Mouse (Mus musculus): ENCODE results near the gene Cox7a2. TPM values are rescaled to one million over a fixed set of nuclear protein-coding genes. Genes with fewer than 3 reads are reported as not detected.

Cox7a2 gene
- polyA plus RNA-seq, 1 experiment from 2014 or later = 633 TPM

GRCm38 (mm10) chr9:79785794-79786085 lies 26.1 kb upstream of the Cox7a2 start:
- Histone ChIP-seq H3K27me3 (ENCODE audit: control insufficient read depth, insufficient read depth, low read length) (no peaks in the 10 kb centered on the region), H3K9me3 (ENCODE audit: control insufficient read depth, low read length) (no peaks in the 10 kb centered on the region), H3K9ac (ENCODE audit: low read depth, low read length) (no peak overlapping the region), H3K36me3 (ENCODE audit: control insufficient read depth, insufficient read depth, low read length) (no peaks in the 10 kb centered on the region), H3K4me3 (ENCODE audit: low read depth, low read length) (no peak overlapping the region), H3K27ac (ENCODE audit: low read depth, low read length) (no peak overlapping the region), H3K4me1 (replicated peaks; ENCODE audit: control insufficient read depth, insufficient read depth, low read length) (no peaks in the 10 kb centered on the region), H3K4me2 (replicated peaks; ENCODE audit: low read depth, low read length) (no peak overlapping the region)
- no peak for DNase-seq (ENCODE audit: low spot score)
- 91% methylated on average over 2 of the region's 2 CpGs for WGBS
- no peak for ATAC-seq (ENCODE audit: low FRiP score)

DNA sequence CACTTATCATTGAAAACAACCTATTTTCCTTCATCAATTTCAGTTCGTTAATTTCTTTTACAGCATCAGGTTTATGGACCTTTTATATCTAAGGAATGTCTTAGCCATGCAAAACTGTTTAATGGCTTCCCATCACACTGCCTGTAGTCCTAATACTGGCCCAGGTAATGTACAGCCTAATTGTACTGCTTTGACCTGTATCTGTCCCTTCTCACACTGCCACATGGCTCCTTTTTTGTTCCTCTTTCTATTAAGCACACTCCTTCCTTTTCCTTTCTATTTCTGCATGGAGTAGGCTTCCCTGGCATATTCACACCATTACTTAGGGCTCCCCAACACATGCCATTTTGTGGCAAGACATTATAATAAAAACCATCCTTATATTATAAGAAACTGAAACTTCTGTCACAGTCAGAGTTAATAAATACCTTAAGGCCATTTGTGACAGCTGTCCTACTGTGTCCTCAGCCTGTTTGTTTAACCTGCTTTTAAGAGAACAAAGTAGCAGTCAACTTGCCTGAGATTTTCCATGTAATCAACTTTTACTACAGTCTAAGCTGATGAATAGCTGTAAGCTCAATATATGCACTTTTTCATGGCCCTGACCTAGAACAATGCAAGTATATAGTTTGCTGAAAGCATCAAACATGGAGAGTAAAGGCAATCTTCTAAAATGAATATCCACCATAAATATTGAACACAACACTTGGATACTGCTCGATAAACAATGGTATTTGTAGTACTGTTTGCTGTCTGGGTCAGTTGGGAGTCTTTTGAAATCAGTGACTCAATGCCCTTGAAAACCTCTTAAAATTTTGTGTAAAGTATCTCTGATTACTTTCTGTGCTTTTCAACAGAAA lies 25.5 kb upstream of the Cox7a2 start:
- DNase-seq (ENCODE audit: low spot score) (no peak), ATAC-seq (ENCODE audit: low FRiP score) (no peak)
- WGBS = 93% methylated on average over 2 of the region's 2 CpGs

GRCm38 (mm10) chr9:79784439-79784838 lies 24.8 kb upstream of the Cox7a2 start:
- ATAC-seq (ENCODE audit: low FRiP score) = no peak
- Histone ChIP-seq H3K36me3 (ENCODE audit: control insufficient read depth, insufficient read depth, low read length) (no peaks in the 10 kb centered on the region), H3K27me3 (ENCODE audit: control insufficient read depth, insufficient read depth, low read length) (no peaks in the 10 kb centered on the region), H3K4me2 (replicated peaks; ENCODE audit: low read depth, low read length) (no peak overlapping the region), H3K4me1 (replicated peaks; ENCODE audit: control insufficient read depth, insufficient read depth, low read length) (no peaks in the 10 kb centered on the region), H3K9ac (ENCODE audit: low read depth, low read length) (no peak overlapping the region), H3K4me3 (ENCODE audit: low read depth, low read length) (no peak overlapping the region), H3K27ac (ENCODE audit: low read depth, low read length) (no peak overlapping the region), H3K9me3 (ENCODE audit: control insufficient read depth, low read length) (no peaks in the 10 kb centered on the region)
- DNase-seq (ENCODE audit: low spot score) = no peak
- 68% methylated on average over 3 of the region's 3 CpGs for WGBS

More for the DNA sequence above, 25.5 kb upstream of the Cox7a2 start:
- Histone ChIP-seq H3K4me2 (replicated peaks; ENCODE audit: low read depth, low read length) (no peak overlapping the region), H3K9me3 (ENCODE audit: control insufficient read depth, low read length) (no peaks in the 10 kb centered on the region), H3K4me3 (ENCODE audit: low read depth, low read length) (no peak overlapping the region), H3K27ac (ENCODE audit: low read depth, low read length) (no peak overlapping the region), H3K9ac (ENCODE audit: low read depth, low read length) (no peak overlapping the region), H3K27me3 (ENCODE audit: control insufficient read depth, insufficient read depth, low read length) (no peaks in the 10 kb centered on the region), H3K36me3 (ENCODE audit: control insufficient read depth, insufficient read depth, low read length) (no peaks in the 10 kb centered on the region), H3K4me1 (replicated peaks; ENCODE audit: control insufficient read depth, insufficient read depth, low read length) (no peaks in the 10 kb centered on the region)

- ATAC-seq (ENCODE audit: low FRiP score) (no peak), DNase-seq (ENCODE audit: low spot score) (no peak)
- Histone ChIP-seq H3K9ac (ENCODE audit: low read depth, low read length) (no peak overlapping the region), H3K9me3 (ENCODE audit: control insufficient read depth, low read length) (no peaks in the 10 kb centered on the region), H3K4me1 (replicated peaks; ENCODE audit: control insufficient read depth, insufficient read depth, low read length) (no peaks in the 10 kb centered on the region), H3K4me3 (ENCODE audit: low read depth, low read length) (no peak overlapping the region), H3K36me3 (ENCODE audit: control insufficient read depth, insufficient read depth, low read length) (no peaks in the 10 kb centered on the region), H3K27me3 (ENCODE audit: control insufficient read depth, insufficient read depth, low read length) (no peaks in the 10 kb centered on the region), H3K4me2 (replicated peaks; ENCODE audit: low read depth, low read length) (no peak overlapping the region), H3K27ac (ENCODE audit: low read depth, low read length) (no peak overlapping the region)
- WGBS = 80% methylated on average over 2 of the region's 2 CpGs
Observed at GRCm38 (mm10) chr9:79779354-79779753, 19.7 kb upstream of the Cox7a2 start.

DNA sequence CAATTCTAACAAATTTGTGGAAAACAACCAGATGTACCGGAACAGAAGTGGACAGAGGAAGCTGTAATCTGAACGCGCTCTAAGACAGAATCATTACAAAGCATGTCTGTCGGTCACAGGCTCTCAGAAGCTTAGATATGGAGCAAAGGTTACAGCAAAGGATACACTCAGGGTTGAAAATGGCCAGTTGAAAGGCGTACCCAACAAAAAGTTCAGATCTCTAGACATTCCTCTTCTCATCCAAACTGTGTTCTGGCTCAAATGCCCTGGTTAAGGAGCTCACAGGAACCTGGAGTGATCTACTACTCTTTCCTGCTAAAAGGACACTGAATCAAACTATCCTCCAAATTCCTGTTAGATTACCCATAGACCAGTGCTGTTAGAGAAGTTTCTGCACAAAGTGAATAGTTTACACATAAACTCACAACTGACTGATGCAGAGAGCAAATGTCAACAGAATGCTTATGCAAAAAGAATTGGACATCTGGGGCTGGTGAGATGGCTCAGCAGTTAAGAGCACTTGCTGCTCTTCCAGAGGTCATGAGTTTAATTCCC lies 7.4 kb upstream of the Cox7a2 start:
- Histone ChIP-seq H3K4me1 (replicated peaks; ENCODE audit: control insufficient read depth, insufficient read depth, low read length) (no peaks in the 10 kb centered on the region), H3K9ac (ENCODE audit: low read depth, low read length) (no peak overlapping the region), H3K4me2 (replicated peaks; ENCODE audit: low read depth, low read length) (no peak overlapping the region), H3K4me3 (ENCODE audit: low read depth, low read length) (no peak overlapping the region), H3K27ac (ENCODE audit: low read depth, low read length) (no peak overlapping the region), H3K9me3 (ENCODE audit: control insufficient read depth, low read length) (no peaks in the 10 kb centered on the region), H3K36me3 (ENCODE audit: control insufficient read depth, insufficient read depth, low read length) (no peaks in the 10 kb centered on the region), H3K27me3 (ENCODE audit: control insufficient read depth, insufficient read depth, low read length) (no peaks in the 10 kb centered on the region)
- DNase-seq (ENCODE audit: low spot score) = no peak
- 89% methylated on average over 5 of the region's 5 CpGs for WGBS
- ATAC-seq (ENCODE audit: low FRiP score) = no peak

GRCm38 (mm10) chr9:79765329-79765728 lies 5.7 kb upstream of the Cox7a2 start:
- ATAC-seq (ENCODE audit: low FRiP score) (no peak), DNase-seq (ENCODE audit: low spot score) (no peak)
- H3K4me1 ChIP-seq (replicated peaks; ENCODE audit: control insufficient read depth, insufficient read depth, low read length) = no peaks in the 10 kb centered on the region
- no peak overlapping the region for H3K27ac ChIP-seq (ENCODE audit: low read depth, low read length)
- WGBS = 88% methylated on average over 4 of the region's 4 CpGs
- no peak overlapping the region for H3K9ac ChIP-seq (ENCODE audit: low read depth, low read length)
- H3K4me2 ChIP-seq (replicated peaks; ENCODE audit: low read depth, low read length) = no peak overlapping the region
- H3K4me3 ChIP-seq (ENCODE audit: low read depth, low read length) = no peak overlapping the region
- no peaks in the 10 kb centered on the region for H3K27me3 ChIP-seq (ENCODE audit: control insufficient read depth, insufficient read depth, low read length)
- no peaks in the 10 kb centered on the region for H3K9me3 ChIP-seq (ENCODE audit: control insufficient read depth, low read length)
- no peaks in the 10 kb centered on the region for H3K36me3 ChIP-seq (ENCODE audit: control insufficient read depth, insufficient read depth, low read length)

- ATAC-seq (ENCODE audit: low FRiP score) (no peak), DNase-seq (ENCODE audit: low spot score) (no peak)
- Histone ChIP-seq H3K9ac (ENCODE audit: low read depth, low read length) (no peak overlapping the region), H3K36me3 (ENCODE audit: control insufficient read depth, insufficient read depth, low read length) (0 out of 2 replicates have a peak, but pooled peaks cover 2% of the 10 kb centered on the region), H3K27ac (ENCODE audit: low read depth, low read length) (no peak overlapping the region), H3K9me3 (ENCODE audit: control insufficient read depth, low read length) (no peaks in the 10 kb centered on the region), H3K27me3 (ENCODE audit: control insufficient read depth, insufficient read depth, low read length) (no peaks in the 10 kb centered on the region), H3K4me1 (replicated peaks; ENCODE audit: control insufficient read depth, insufficient read depth, low read length) (no peaks in the 10 kb centered on the region), H3K4me2 (replicated peaks; ENCODE audit: low read depth, low read length) (no peak overlapping the region), H3K4me3 (ENCODE audit: low read depth, low read length) (no peak overlapping the region)
- 80% methylated on average over 6 of the region's 6 CpGs for WGBS
Observed at GRCm38 (mm10) chr9:79762519-79762918, 2.8 kb upstream of the Cox7a2 start.

DNA sequence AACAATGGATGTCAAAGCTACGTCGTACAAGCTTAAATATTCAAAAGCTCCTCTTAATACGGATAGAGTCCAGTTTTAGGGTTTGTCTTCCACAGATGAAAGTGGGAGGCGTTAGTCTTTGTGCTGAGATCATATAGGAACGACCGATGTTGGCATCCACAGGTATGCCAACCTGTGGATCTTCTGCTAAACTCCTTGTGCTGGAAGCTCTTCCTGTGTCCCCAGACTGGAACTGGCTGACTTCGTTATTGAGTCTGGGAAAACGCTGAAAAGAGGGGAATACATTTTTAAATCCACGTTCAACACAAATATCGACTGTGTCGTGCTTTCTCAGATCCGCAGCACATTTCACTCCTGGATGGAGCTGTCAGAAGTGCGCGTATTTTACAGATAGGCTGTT lies 398 bp upstream of the Cox7a2 start:
- H3K36me3 ChIP-seq (ENCODE audit: control insufficient read depth, insufficient read depth, low read length) = 0 out of 2 replicates have a peak, but pooled peaks cover 3% of the 10 kb centered on the region
- DNase-seq (ENCODE audit: low spot score) (no peak), ATAC-seq (ENCODE audit: low FRiP score) (no peak; the same call in 1 of the 2 replicates)
- H3K4me1 ChIP-seq (replicated peaks; ENCODE audit: control insufficient read depth, insufficient read depth, low read length) = no peaks in the 10 kb centered on the region
- H3K27ac ChIP-seq (ENCODE audit: low read depth, low read length) = peak overlapping the region; percentile 78; the same call in 1 of the 2 replicates
- H3K4me2 ChIP-seq (replicated peaks; ENCODE audit: low read depth, low read length) = peak overlapping the region; percentile 67
- peak overlapping the region; percentile 79 for H3K9ac ChIP-seq (ENCODE audit: low read depth, low read length)
- no peaks in the 10 kb centered on the region for H3K9me3 ChIP-seq (ENCODE audit: control insufficient read depth, low read length)
- no peaks in the 10 kb centered on the region for H3K27me3 ChIP-seq (ENCODE audit: control insufficient read depth, insufficient read depth, low read length)
- peak overlapping the region; percentile 83 for H3K4me3 ChIP-seq (ENCODE audit: low read depth, low read length)
- WGBS = 11% methylated on average over 14 of the region's 14 CpGs

DNA sequence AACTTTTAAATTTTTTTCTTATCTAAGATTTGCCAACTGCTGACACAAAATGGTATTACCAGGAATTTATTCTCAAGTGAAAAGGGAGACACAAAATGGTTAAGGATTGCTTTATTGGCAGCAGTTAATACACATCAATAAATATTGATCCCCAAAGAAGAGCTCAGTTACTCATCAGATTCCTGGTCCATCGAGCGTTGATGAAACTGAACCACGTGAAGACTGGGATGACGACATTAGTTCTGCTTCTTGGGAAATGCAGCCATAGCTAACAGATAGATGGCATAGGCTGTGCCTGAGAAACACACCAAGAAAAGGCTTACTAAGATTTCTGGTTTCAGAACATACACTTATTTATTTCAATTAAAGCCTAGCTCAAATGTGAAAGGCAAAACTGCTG lies 4.4 kb downstream of the Cox7a2 start:
- no peak overlapping the region for H3K4me3 ChIP-seq (ENCODE audit: low read depth, low read length)
- no peaks in the 10 kb centered on the region for H3K27me3 ChIP-seq (ENCODE audit: control insufficient read depth, insufficient read depth, low read length)
- H3K36me3 ChIP-seq (ENCODE audit: control insufficient read depth, insufficient read depth, low read length) = 0 out of 2 replicates have a peak, but pooled peaks cover 3% of the 10 kb centered on the region
- DNase-seq (ENCODE audit: low spot score) (no peak), ATAC-seq (ENCODE audit: low FRiP score) (no peak)
- H3K4me1 ChIP-seq (replicated peaks; ENCODE audit: control insufficient read depth, insufficient read depth, low read length) = no peaks in the 10 kb centered on the region
- H3K9ac ChIP-seq (ENCODE audit: low read depth, low read length) = no peak overlapping the region
- no peaks in the 10 kb centered on the region for H3K9me3 ChIP-seq (ENCODE audit: control insufficient read depth, low read length)
- WGBS = 95% methylated on average over 4 of the region's 4 CpGs
- H3K4me2 ChIP-seq (replicated peaks; ENCODE audit: low read depth, low read length) = no peak overlapping the region
- H3K27ac ChIP-seq (ENCODE audit: low read depth, low read length) = no peak overlapping the region

All from hindbrain, embryonic 11.5 days (tissue).